Mouse (Mus musculus) hindbrain, embryonic 10.5 days (tissue): ENCODE results near the gene Plekhg5. TPM values are rescaled to one million over a fixed set of nuclear protein-coding genes. Genes with fewer than 3 reads are reported as not detected.

Experiments used
- DNase-seq: peaks from one replicate; pipeline ENCODE4 v3.0.0-alpha.2; 2017; ENCODE audit warnings: low spot score
- H3K27ac ChIP-seq: fragments of 300-500 bp; sonication (generic); 2 replicates; pipeline ENCODE4 v1.5.1; 2016; ENCODE audit warnings: mild to moderate bottlenecking, moderate library complexity
- H3K27me3 ChIP-seq: fragments of 300-500 bp; sonication (generic); 2 replicates; pipeline ENCODE4 v1.6.1; 2016; ENCODE audit warnings: mild to moderate bottlenecking; ENCODE audit not compliant: poor library complexity, insufficient read depth, severe bottlenecking
- H3K36me3 ChIP-seq: fragments of 300-500 bp; sonication (generic); 2 replicates; pipeline ENCODE4 v1.6.1; 2016; ENCODE audit warnings: mild to moderate bottlenecking, moderate library complexity
- H3K4me1 ChIP-seq: fragments of 300-500 bp; sonication (generic); replicated peaks from 2 replicates; pipeline ENCODE4 v1.6.1; 2016; ENCODE audit warnings: mild to moderate bottlenecking
- H3K4me3 ChIP-seq: fragments of 300-500 bp; sonication (generic); 2 replicates; pipeline ENCODE4 v1.5.1; 2016; ENCODE audit warnings: mild to moderate bottlenecking, moderate library complexity
- H3K9me3 ChIP-seq: fragments of 300-500 bp; sonication (generic); 2 replicates; pipeline ENCODE4 v1.6.1; 2016; ENCODE audit warnings: mild to moderate bottlenecking, moderate library complexity
- WGBS: fragments of 180-500 bp; shearing (Covaris S2); methylation state at CpG from one replicate; pipeline ENCODE4 v1.1.7; 2016; 5-methylcytosine and 5-hydroxymethylcytosine counted together
- polyA plus RNA-seq: library from polyadenylated mRNA; unstranded; fragments of >200 nt; fragmentation: Nextera tagmentation; extraction: Ambion mirVana; gene quantifications from 2 replicates; pipeline ENCODE4 v1.2.1, GENCODE M21; 2016

The Plekhg5 gene
- polyA plus RNA-seq, 1 experiment from 2014 or later: 12.4 TPM

DNA sequence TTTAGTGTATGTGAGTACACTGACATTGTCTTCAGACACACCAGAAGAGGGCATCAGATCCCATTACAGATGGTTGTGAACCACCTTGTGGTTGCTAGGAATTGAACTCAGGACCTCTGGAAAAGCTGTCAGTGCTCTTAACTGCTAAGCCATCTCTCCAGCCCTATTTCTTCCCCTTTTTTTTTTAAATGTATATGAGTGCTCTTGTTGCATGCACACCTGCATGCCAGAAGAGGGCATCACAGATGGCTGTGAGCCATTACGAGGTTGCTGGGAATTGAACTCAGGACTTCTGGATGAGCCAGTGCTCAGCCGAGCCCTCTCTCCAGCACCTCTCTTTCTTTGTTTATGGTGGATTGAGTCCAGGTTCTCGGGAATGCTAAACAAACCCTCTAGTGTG is 37.2 kb downstream of the Plekhg5 start:
- 86% methylated on average over 3 of the region's 3 CpGs for WGBS
- DNase-seq: no peak
- Histone ChIP-seq H3K27ac (no peak overlapping the region), H3K9me3 (no peaks in the 10 kb centered on the region), H3K4me1 (peaks cover 29% of the 10 kb centered on the region), H3K36me3 (peaks cover 77% of the 10 kb centered on the region), H3K27me3 (peaks cover 60% of the 10 kb centered on the region), H3K4me3 (no peak overlapping the region)

DNA sequence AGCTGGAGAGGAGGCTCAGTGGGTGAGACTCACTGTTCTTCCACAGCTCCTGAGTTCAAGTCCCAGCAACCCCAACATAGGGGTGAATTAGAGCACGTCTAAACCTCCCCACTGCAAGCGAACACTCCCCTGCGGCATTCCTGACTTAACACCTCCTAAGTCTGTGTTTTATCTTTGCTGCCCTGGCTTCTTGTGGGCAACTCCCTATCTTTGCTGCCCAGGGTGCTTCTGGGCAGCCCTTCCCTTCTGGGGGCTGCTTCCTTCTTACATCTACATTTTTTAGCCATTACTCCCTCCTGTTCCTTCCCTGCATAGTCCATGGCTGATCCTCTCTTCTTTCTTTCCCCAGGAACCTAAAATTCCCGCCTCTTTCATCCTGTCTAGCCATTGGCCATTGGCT is 38.4 kb downstream of the Plekhg5 start:
- Histone ChIP-seq H3K9me3 (no peaks in the 10 kb centered on the region), H3K36me3 (peaks cover 82% of the 10 kb centered on the region), H3K27me3 (peaks cover 71% of the 10 kb centered on the region), H3K4me3 (no peak overlapping the region), H3K27ac (no peak overlapping the region), H3K4me1 (peaks cover 35% of the 10 kb centered on the region)
- 81% methylated on average over 4 of the region's 4 CpGs for WGBS
- no peak for DNase-seq

DNA sequence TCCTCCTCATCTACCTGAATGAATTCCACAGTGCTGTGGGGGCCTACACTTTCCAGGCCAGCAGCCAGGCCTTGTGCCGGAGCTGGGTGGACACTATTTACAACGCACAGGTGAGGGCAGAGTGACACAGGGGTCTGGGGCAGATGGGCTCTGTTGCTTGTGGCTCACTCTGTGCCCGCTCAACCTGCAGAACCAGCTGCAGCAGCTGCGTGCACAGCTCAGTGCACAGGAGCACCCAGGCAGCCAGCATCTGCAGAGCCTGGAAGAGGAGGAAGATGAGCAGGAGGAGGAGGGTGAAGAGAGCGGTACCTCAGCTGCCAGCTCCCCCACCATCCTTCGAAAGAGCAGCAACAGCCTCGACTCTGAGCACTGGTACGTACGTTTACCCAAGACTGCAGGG is 40.0 kb downstream of the Plekhg5 start:
- Histone ChIP-seq H3K4me1 (peaks cover 40% of the 10 kb centered on the region), H3K27ac (no peak overlapping the region), H3K4me3 (no peak overlapping the region), H3K27me3 (peaks cover 72% of the 10 kb centered on the region), H3K36me3 (peaks cover 70% of the 10 kb centered on the region), H3K9me3 (no peaks in the 10 kb centered on the region)
- DNase-seq: no peak
- WGBS: 77% methylated on average over 9 of the region's 9 CpGs

DNA sequence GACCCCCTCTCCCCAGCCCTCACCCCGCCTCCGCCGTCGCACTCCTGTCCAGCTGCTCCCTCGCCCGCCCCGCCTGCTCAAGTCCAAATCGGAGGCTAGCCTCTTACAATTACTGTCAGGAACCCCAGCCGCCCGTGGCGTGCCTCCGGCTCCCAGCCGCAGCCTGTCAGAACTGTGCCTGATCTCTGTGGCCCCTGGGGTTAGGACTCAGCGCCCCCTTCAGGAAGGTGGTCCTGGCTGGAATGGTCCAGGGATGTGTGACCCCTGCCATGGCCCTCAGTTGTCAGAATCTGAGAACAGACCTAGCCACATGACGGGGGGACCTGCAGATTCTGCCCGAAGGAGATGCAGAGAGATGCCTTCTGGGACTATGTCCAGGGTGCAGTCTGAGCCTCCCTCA is 41.8 kb downstream of the Plekhg5 start:
- whole genome bisulfite sequencing: 50% methylated on average over 16 of the region's 16 CpGs

DNA sequence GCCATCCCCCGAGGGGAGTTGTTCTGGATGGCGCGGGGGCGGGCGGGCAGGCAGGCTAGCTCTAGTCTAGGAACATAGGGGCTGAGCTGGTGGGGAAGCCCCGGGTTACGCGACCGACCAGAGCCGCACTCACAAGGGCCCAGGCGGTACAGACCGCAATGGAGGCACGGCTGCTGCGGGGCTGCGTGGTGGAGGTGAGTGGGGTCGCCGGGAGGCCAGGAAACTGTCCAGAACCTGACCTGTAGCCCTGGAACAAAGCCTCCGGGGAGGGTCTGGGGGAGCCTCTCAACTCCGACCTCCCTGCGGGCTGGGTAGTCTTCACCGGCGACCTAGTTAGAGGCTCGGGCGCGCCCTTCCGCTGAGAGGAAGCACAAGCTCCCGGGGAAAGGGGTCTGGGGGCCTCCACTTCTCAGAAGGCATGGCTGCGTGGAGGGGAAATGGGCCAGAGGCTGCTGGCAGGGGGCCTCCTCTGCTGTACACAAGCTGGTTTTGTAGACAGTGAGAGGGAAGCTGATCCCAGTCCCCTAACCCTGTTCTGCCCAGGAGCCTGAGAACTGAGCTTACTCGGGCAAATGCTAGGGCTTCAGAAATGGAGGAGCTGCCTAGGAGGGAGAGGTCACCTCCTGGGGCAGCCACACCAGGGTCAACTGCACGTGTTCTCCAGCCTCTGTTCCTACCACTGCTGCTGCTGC is 43.8 kb downstream of the Plekhg5 start, which contains the start of gene Tnfrsf25:
Gene Tnfrsf25 (plus strand): TSS at position 14 of the 692 bp plus-strand sequence.
- H3K4me3 ChIP-seq: peak within 1 kb of the TSS; percentile 39
- no peak for DNase-seq
- peaks cover 40% of the 10 kb centered on the region for H3K36me3 ChIP-seq
- no peaks in the 10 kb centered on the region for H3K9me3 ChIP-seq
- peaks cover 42% of the 10 kb centered on the region for H3K4me1 ChIP-seq
- H3K27me3 ChIP-seq: peaks cover 87% of the 10 kb centered on the region
- H3K27ac ChIP-seq: peak within 1 kb of the TSS; percentile 46
- 2% methylated on average over 30 of the region's 30 CpGs for WGBS

More for the DNA sequence above, 41.8 kb downstream of the Plekhg5 start:
- Histone ChIP-seq H3K4me3 (no peak overlapping the region), H3K36me3 (peaks cover 58% of the 10 kb centered on the region), H3K27ac (no peak overlapping the region), H3K9me3 (no peaks in the 10 kb centered on the region), H3K4me1 (peaks cover 23% of the 10 kb centered on the region), H3K27me3 (peaks cover 74% of the 10 kb centered on the region)
- DNase-seq: no peak

DNA sequence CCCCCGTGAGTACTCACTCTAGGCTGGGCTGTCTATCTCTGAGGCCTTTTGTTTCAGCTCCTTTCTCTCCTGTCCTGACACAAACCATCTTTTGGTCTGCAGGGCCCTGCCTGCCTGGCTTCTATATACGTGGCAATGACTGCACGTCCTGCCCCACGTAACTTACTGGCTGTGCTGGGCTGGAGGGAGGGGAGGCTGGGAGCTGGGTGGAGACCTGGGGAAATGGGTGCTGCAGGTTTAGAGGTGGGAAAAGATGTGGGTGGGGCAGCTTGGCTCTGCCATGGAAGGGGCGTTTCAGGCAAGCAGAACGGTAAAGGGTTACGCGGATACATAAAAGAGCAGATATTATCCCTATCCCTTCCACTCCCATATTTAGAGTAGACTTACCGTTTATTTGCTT is 45.2 kb downstream of the Plekhg5 start:
- WGBS: 70% methylated on average over 9 of the region's 9 CpGs

DNA sequence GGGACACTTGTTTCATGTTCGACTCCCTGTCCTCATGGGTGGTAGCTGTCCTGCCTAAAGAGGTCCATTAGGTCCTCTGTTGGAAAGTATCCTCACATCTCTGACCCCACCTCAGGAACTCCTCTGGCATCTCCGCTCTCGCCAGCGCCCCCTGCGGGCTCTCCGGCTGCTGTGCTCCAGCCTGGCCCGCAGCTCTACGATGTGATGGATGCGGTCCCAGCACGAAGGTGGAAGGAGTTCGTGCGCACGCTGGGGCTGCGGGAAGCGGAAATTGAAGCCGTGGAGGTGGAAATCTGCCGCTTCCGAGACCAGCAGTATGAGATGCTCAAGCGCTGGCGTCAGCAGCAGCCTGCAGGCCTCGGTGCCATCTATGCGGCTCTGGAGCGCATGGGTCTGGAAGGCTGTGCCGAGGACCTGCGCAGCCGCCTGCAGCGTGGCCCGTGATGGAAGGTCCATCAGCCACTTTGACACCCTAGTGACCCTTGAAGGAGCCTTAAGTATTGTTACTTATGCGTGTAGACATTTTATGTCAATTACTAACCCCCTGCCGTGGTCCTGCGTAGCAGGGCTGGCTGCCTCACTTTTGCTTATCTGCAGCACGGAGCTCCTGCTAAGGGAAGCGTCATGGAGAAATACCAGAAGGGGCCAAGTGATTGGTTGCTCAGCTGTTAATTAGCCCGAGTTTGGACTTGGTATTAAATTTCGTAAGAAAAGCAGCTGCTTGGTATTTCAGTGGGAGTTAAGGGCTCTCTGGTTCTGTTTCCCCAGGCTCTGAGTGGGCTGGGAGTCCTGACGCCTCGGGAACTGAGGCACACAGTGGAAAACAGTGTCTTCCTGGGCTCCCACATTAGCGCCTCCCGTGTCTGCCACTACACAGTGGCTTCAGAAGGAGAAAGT is 47.3 kb downstream of the Plekhg5 start:
- H3K27me3 ChIP-seq: peaks cover 100% of the 10 kb centered on the region
- H3K4me1 ChIP-seq: peaks cover 44% of the 10 kb centered on the region
- H3K36me3 ChIP-seq: peaks cover 7% of the 10 kb centered on the region; the same call in 1 of the 2 replicates
- no peak overlapping the region for H3K27ac ChIP-seq
- WGBS: 3% methylated on average over 39 of the region's 39 CpGs
- H3K9me3 ChIP-seq: no peaks in the 10 kb centered on the region
- DNase-seq: peak; percentile 75
- peak overlapping the region; percentile 39 for H3K4me3 ChIP-seq

More for the DNA sequence above, 45.2 kb downstream of the Plekhg5 start:
- Histone ChIP-seq H3K4me3 (no peak overlapping the region), H3K36me3 (peaks cover 28% of the 10 kb centered on the region), H3K27me3 (peaks cover 96% of the 10 kb centered on the region), H3K9me3 (no peaks in the 10 kb centered on the region), H3K27ac (0 out of 2 replicates have a peak overlapping the region, but pooled peaks have one; percentile 2), H3K4me1 (peaks cover 46% of the 10 kb centered on the region)
- no peak for DNase-seq

DNA sequence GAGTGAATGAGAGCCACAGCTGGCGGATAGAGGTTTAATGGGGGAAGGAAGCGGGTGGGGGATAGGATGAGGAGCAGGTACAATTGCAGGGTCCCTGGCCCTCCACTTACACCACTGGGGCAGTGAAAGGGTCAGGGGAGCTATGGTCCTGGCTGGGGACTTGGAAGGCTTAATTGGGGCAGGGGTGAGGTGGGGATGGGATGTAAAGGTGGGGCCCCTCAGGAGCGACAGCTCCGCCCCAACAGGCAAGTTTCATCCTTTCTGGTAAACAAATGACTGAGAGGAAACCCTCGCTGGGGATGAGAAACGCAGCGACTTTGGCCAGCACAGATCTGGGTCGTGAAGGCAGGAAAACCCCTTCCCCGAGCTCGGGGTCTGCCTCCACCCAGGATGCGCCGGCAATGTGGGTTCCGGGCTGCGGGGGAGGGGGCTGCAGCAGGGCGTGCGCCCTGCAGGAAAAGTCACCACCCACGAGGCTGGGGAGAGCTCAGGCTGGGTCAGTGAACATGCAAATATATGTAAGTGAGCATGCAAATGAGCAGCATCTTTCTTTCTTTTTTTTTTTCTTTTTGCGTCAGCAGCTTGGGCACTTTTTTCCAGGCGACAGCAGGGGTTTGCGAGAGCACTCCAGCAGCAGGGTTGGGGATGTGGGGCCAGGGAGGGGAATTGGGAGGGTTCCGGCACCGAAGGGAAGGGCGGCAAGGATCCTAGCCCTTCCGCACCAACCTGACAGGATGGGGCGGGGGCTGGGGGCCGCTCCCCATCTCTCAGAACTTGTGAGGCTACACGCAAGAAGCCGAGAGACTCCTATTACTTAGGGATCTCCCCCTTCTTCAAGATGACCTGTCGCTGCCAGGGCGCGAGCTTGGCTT is 48.2 kb downstream of the Plekhg5 start:
- peaks cover 100% of the 10 kb centered on the region for H3K27me3 ChIP-seq
- no peak for DNase-seq
- WGBS: 1% methylated on average over 31 of the region's 31 CpGs
- H3K27ac ChIP-seq: no peak overlapping the region
- H3K36me3 ChIP-seq: no peaks in the 10 kb centered on the region
- H3K9me3 ChIP-seq: no peaks in the 10 kb centered on the region
- peak overlapping the region; percentile 39 for H3K4me3 ChIP-seq
- H3K4me1 ChIP-seq: peaks cover 47% of the 10 kb centered on the region

DNA sequence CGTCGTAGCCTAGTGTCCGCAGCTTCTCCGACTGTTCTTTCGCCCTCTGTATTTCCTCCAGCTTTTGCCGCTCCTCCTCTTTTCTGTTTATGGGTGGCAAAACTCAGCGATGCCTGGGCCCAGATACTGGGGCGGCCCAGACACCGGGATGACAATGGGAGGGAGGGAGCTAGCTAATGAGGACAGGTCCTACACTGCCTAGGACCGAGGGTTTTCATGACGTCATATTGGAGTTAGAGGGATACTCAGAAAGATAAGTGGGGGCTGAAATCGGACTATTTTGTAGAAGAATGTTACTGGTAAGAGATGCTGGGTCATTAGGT is 48.8 kb downstream of the Plekhg5 start:
- H3K27me3 ChIP-seq: peaks cover 100% of the 10 kb centered on the region
- 2% methylated on average over 12 of the region's 12 CpGs for WGBS
- no peak overlapping the region for H3K27ac ChIP-seq
- DNase-seq: no peak
- H3K4me1 ChIP-seq: peaks cover 47% of the 10 kb centered on the region
- peak overlapping the region; percentile 39 for H3K4me3 ChIP-seq
- H3K9me3 ChIP-seq: no peaks in the 10 kb centered on the region
- H3K36me3 ChIP-seq: no peaks in the 10 kb centered on the region

DNA sequence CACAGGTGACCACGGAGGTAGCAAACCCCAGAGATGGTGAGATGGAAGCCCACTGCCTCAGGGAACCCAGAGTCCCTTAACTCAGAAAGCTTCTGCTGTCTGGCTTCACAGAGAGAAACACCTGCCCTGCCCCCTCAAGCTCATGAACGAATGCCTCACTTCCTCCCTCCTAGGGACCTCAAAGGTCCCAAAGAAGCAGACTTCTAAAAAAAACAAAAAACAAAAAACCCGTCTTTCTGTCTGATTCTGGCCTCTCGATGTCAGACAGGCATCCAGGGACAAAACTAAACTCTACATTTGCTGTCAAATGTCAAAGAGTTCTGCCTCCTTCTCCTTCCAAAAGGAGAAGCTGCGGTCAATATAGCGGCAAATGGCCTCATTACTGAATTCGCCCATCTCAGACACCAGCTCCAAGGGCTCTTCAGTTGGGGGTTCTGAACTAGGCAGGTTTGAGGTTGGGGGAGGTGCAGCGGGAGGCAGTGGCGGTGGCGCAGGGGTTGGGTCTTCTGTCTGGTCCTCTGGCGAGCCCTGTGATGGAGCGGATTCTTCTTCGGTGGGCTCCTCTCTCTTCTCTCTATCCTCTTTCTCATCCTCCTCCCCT is 52.2 kb downstream of the Plekhg5 start:
- H3K4me1 ChIP-seq: peaks cover 65% of the 10 kb centered on the region

DNA sequence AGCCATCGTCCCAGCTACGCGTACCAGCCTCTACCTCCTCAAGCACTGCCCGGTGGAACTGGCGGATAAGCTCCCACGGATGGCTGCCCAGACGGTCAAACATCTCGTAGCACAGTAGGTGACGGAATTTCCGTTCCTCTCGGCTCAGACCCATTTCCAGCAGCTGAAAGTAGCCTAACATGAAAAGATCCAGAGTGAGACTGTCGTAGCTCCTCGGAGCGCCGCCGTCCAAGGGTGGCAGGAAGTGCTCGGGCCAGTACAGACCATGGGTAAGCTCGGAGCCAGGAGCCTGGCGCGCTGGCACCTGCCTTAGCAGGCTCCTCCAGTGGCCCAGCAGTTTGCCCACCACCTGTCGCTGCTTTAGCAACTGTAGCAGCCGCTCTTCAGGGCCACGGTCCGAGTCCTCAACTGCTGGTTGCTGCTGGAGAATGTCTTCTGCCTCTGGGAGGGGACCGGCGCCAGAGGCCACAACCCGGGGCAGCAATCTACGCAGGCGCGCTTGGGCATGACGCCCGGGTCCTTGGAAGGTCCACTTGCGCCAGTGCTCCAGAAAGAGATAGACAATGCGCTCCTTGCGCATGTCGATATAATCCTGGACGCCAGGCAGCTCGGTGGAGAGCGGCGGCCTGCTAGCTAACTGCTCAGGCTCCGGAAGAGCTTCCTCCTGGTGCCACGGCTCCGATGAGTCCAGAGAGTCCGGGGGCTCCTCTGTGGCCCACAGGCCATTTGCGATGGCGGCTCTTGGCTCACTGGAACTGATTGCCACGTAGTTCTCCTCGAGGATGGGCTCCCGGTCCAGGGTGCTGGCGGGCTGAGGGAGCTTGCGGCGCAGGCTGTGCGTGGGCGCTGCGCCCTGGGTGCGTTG is 53.1 kb downstream of the Plekhg5 start:
- H3K36me3 ChIP-seq: no peaks in the 10 kb centered on the region
- H3K4me1 ChIP-seq: peaks cover 65% of the 10 kb centered on the region
- peaks cover 100% of the 10 kb centered on the region for H3K27me3 ChIP-seq
- H3K4me3 ChIP-seq: peak overlapping the region; percentile 40
- no peaks in the 10 kb centered on the region for H3K9me3 ChIP-seq
- no peak overlapping the region for H3K27ac ChIP-seq
- WGBS: 5% methylated on average over 56 of the region's 56 CpGs
- no peak for DNase-seq

More for the DNA sequence above, 52.2 kb downstream of the Plekhg5 start:
- DNase-seq: no peak
- Histone ChIP-seq H3K27me3 (peaks cover 100% of the 10 kb centered on the region), H3K36me3 (no peaks in the 10 kb centered on the region), H3K9me3 (no peaks in the 10 kb centered on the region), H3K27ac (no peak overlapping the region), H3K4me3 (no peak overlapping the region)
- WGBS: 8% methylated on average over 13 of the region's 13 CpGs
